Mouse (Mus musculus) C2C12 (cell line): ENCODE measurements at regions not wholly inside any gene's neighbourhood (a gene's known extent, or its start where the extent isn't known, plus 50 kb on each side); places are given as distances from the start of the nearest gene placed in this dataset.

Source experiments
- H3K27me3 ChIP-seq: one replicate; pipeline ENCODE4 v1.6.1; 2011; ENCODE audit not compliant: control insufficient read depth, insufficient read depth, insufficient read length
- H3K36me3 ChIP-seq: one replicate; pipeline ENCODE4 v1.6.1; 2011; ENCODE audit not compliant: control insufficient read depth, insufficient read depth
- H3K4me3 ChIP-seq: one replicate; pipeline ENCODE4 v1.5.1; 2011; ENCODE audit warnings: mild to moderate bottlenecking, control low read depth; ENCODE audit not compliant: poor library complexity, insufficient read depth, severe bottlenecking
- H3K79me2 ChIP-seq: one replicate; pipeline ENCODE4 v1.6.1; 2011; ENCODE audit not compliant: control insufficient read depth, insufficient read depth
- H3K79me3 ChIP-seq: one replicate; pipeline ENCODE4 v1.6.1; 2011; ENCODE audit warnings: low read depth, control low read depth
- H3ac ChIP-seq: one replicate; pipeline ENCODE3; 2011; ENCODE audit warnings: low read depth; ENCODE audit not compliant: control insufficient read depth, insufficient read length
- CEBPB ChIP-seq: IDR thresholded peaks from one replicate; pipeline ENCODE4 v1.6.1; 2011; ENCODE audit warnings: low read depth, mild to moderate bottlenecking, control low read depth, moderate library complexity
- CTCF ChIP-seq: IDR thresholded peaks from one replicate; pipeline ENCODE4 v1.5.1; 2011; ENCODE audit not compliant: control insufficient read depth, insufficient read depth, insufficient read length
- FOSL1 ChIP-seq: IDR thresholded peaks from one replicate; pipeline ENCODE4 v1.8.0; 2011; ENCODE audit warnings: mild to moderate bottlenecking, low read length; ENCODE audit not compliant: poor library complexity, insufficient read depth, severe bottlenecking
- MAX ChIP-seq: IDR thresholded peaks from one replicate; pipeline ENCODE4 v1.6.1; 2011; ENCODE audit warnings: mild to moderate bottlenecking, control low read depth
- MYOD1 ChIP-seq: IDR thresholded peaks from one replicate; pipeline ENCODE4 v1.6.1; 2011; ENCODE audit warnings: low read depth; ENCODE audit not compliant: control insufficient read depth, insufficient read length
- MYOG ChIP-seq: IDR thresholded peaks from one replicate; pipeline ENCODE4 v1.6.1; 2011; ENCODE audit not compliant: control insufficient read depth, insufficient read length; ENCODE audit errors: extremely low read depth
- USF1 ChIP-seq: IDR thresholded peaks from one replicate; pipeline ENCODE4 v1.6.1; 2011; ENCODE audit warnings: low read depth, mild to moderate bottlenecking, control low read depth, moderate library complexity

GRCm38 (mm10) chr9:72180972-72181371 lies 69.3 kb upstream of the Tcf12 start:
- H3K79me3 ChIP-seq = no peaks in the 10 kb centered on the region
- H3K79me2 ChIP-seq = no peaks in the 10 kb centered on the region
- H3ac ChIP-seq = no peak overlapping the region
- no peaks in the 10 kb centered on the region for H3K27me3 ChIP-seq
- no peaks in the 10 kb centered on the region for H3K36me3 ChIP-seq
- H3K4me3 ChIP-seq = no peak overlapping the region
- no peak for TF ChIP-seq MYOG
- TF ChIP-seq USF1 = no peak
- no peak for TF ChIP-seq CTCF
- no peak for TF ChIP-seq MYOD1
- TF ChIP-seq FOSL1 = no peak
- no peak for TF ChIP-seq CEBPB
- TF ChIP-seq MAX = no peak

- TF ChIP-seq CEBPB (no peak), MAX (no peak), MYOD1 (no peak), MYOG (no peak), USF1 (no peak), FOSL1 (no peak), CTCF (no peak)
Measured at GRCm38 (mm10) chr9:72183336-72183735, 71.7 kb upstream of the Tcf12 start.

GRCm38 (mm10) chr9:72183925-72184324 lies 72.3 kb upstream of the Tcf12 start:
- Histone ChIP-seq H3K79me2 (no peaks in the 10 kb centered on the region), H3K27me3 (no peaks in the 10 kb centered on the region), H3K79me3 (no peaks in the 10 kb centered on the region), H3K36me3 (no peaks in the 10 kb centered on the region), H3K4me3 (no peak overlapping the region), H3ac (no peak overlapping the region)
- TF ChIP-seq MAX = no peak
- no peak for TF ChIP-seq CTCF
- TF ChIP-seq MYOG = no peak
- no peak for TF ChIP-seq FOSL1
- no peak for TF ChIP-seq CEBPB
- TF ChIP-seq MYOD1 = no peak
- no peak for TF ChIP-seq USF1

More at GRCm38 (mm10) chr9:72183336-72183735, 71.7 kb upstream of the Tcf12 start:
- Histone ChIP-seq H3K79me2 (no peaks in the 10 kb centered on the region), H3K27me3 (no peaks in the 10 kb centered on the region), H3K36me3 (no peaks in the 10 kb centered on the region), H3K79me3 (no peaks in the 10 kb centered on the region), H3K4me3 (no peak overlapping the region), H3ac (no peak overlapping the region)

- Histone ChIP-seq H3ac (no peak overlapping the region), H3K4me3 (no peak overlapping the region), H3K79me3 (no peaks in the 10 kb centered on the region), H3K36me3 (no peaks in the 10 kb centered on the region), H3K27me3 (no peaks in the 10 kb centered on the region), H3K79me2 (no peaks in the 10 kb centered on the region)
- TF ChIP-seq MYOD1 (no peak), CTCF (no peak), CEBPB (no peak), USF1 (no peak)
Measured at GRCm38 (mm10) chr9:72189867-72190266, 78.2 kb upstream of the Tcf12 start.

DNA sequence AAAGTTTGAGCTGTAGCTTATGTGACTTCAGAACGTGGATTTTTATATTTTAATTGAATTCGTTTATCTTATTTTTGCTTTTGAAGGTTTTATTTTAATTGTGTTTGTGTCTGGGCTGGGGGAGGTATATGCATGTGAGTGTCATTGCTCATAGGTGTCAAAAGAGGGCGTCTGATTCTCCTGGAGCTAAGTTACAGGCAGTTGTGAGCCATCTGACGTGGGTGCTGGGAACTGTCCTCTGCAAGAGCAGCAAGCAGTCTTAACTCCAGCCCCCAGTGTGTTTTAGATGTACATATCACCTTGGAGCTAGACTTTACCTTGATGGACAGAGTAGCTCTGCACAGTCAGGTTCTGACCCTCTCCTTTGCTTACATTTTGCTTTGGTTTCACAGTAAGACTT lies 79.0 kb upstream of the Tcf12 start:
- H3K36me3 ChIP-seq = no peaks in the 10 kb centered on the region
- no peaks in the 10 kb centered on the region for H3K79me2 ChIP-seq
- no peak overlapping the region for H3K4me3 ChIP-seq
- no peaks in the 10 kb centered on the region for H3K79me3 ChIP-seq
- no peak overlapping the region for H3ac ChIP-seq
- TF ChIP-seq FOSL1 = no peak
- no peak for TF ChIP-seq MYOD1
- TF ChIP-seq MYOG = no peak
- TF ChIP-seq MAX = no peak
- TF ChIP-seq USF1 = no peak
- no peak for TF ChIP-seq CTCF
- no peak for TF ChIP-seq CEBPB
- H3K27me3 ChIP-seq = no peaks in the 10 kb centered on the region

DNA sequence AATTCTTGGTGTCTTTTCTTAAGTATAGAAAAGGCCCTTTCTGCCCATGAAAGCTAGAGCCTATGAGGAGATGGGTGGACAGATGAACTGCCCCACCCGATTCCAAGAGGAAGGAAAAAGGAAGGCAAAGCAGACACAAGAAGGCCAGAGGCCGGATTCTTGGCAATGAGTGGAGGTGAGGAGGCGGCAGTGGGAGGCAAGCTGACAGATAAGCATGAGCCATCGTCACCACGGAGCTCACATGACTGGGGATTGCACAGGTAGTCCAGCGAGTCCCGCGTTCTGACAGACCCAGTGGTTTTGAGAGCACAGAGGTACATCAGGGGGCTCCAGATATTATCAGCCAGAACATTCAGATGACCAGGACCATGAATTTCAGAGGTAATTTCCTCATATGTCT lies 79.4 kb upstream of the Tcf12 start:
- H3K36me3 ChIP-seq = no peaks in the 10 kb centered on the region
- no peak overlapping the region for H3ac ChIP-seq
- TF ChIP-seq CTCF (no peak), USF1 (no peak), MYOG (no peak), MYOD1 (no peak), FOSL1 (no peak), MAX (no peak), CEBPB (no peak)
- no peaks in the 10 kb centered on the region for H3K79me3 ChIP-seq
- no peak overlapping the region for H3K4me3 ChIP-seq
- no peaks in the 10 kb centered on the region for H3K79me2 ChIP-seq
- no peaks in the 10 kb centered on the region for H3K27me3 ChIP-seq
